Mouse (Mus musculus) intestine, embryonic 14.5 days (tissue): ENCODE results near the gene Slc8a1. TPM values are rescaled to one million over a fixed set of nuclear protein-coding genes. Genes with fewer than 3 reads are reported as not detected.
A peak's percentile ranks its signal among the peaks of the same experiment; 100 is the strongest.

Source experiments
- ATAC-seq: fragments of 200-750 bp; cut with Nextera tagmentation; replicated peaks from 2 replicates; pipeline ENCODE4 v1.8.0; 2017; ENCODE audit warnings: low read depth, moderate number of reproducible peaks, moderate TSS enrichment, moderate library complexity; ENCODE audit not compliant: low FRiP score, low TSS enrichment
- DNase-seq: peaks from one replicate; pipeline ENCODE4 v3.0.0-alpha.2; 2018; ENCODE audit warnings: low spot score
- H3K27ac ChIP-seq: fragments of 300-500 bp; sonication (generic); 2 replicates; pipeline ENCODE4 v1.5.1; 2014; ENCODE audit warnings: low read depth, mild to moderate bottlenecking, control low read depth
- H3K27me3 ChIP-seq: fragments of 300-500 bp; sonication (generic); replicated peaks from 2 replicates; pipeline ENCODE4 v1.6.1; 2014; ENCODE audit warnings: low read length, control low read depth; ENCODE audit not compliant: control insufficient read depth, insufficient read depth
- H3K36me3 ChIP-seq: fragments of 300-500 bp; sonication (generic); 2 replicates; pipeline ENCODE4 v1.6.1; 2014; ENCODE audit warnings: low read length, control low read depth; ENCODE audit not compliant: control insufficient read depth, insufficient read depth
- H3K4me1 ChIP-seq: fragments of 300-500 bp; sonication (generic); replicated peaks from 2 replicates; pipeline ENCODE4 v1.6.1; 2014; ENCODE audit warnings: low read length, control low read depth, mixed read lengths; ENCODE audit not compliant: control insufficient read depth, insufficient read depth
- H3K4me2 ChIP-seq: fragments of 300-500 bp; sonication (generic); 2 replicates; pipeline ENCODE4 v1.6.1; 2014; ENCODE audit warnings: low read length
- H3K4me3 ChIP-seq: fragments of 300-500 bp; sonication (generic); 2 replicates; pipeline ENCODE4 v1.5.1; 2014; ENCODE audit warnings: low read depth, low read length, control low read depth, mixed read lengths
- H3K9ac ChIP-seq: fragments of 300-500 bp; sonication (generic); 2 replicates; pipeline ENCODE4 v1.6.1; 2014; ENCODE audit warnings: mild to moderate bottlenecking, low read length
- H3K9me3 ChIP-seq: fragments of 300-500 bp; sonication (generic); 2 replicates; pipeline ENCODE4 v1.6.1; 2016; ENCODE audit warnings: low read length, control low read depth; ENCODE audit not compliant: control insufficient read depth
- WGBS: fragments of 180-500 bp; shearing (Covaris S2); extraction: QIAGEN DNeasy Blood & Tissue Kit; methylation state at CpG from one replicate; pipeline ENCODE4 v1.1.7; 2014; 5-methylcytosine and 5-hydroxymethylcytosine counted together
- polyA plus RNA-seq: library from polyadenylated mRNA; unstranded; fragments of >200 nt; fragmentation: Nextera tagmentation; extraction: Ambion mirVana; gene quantifications from 2 replicates; pipeline ENCODE4 v1.2.1, GENCODE M21; 2014

Gene Slc8a1
- polyA plus RNA-seq, 1 experiment from 2014 or later, result 9.2 TPM

GRCm38 (mm10) chr17:81694977-81695376 lies 43.2 kb downstream of the Slc8a1 start:
- Histone ChIP-seq H3K9me3 (no peaks in the 10 kb centered on the region), H3K4me3 (no peak overlapping the region), H3K36me3 (no peaks in the 10 kb centered on the region), H3K27me3 (no peaks in the 10 kb centered on the region), H3K4me1 (peaks cover 7% of the 10 kb centered on the region; the same call in 1 of the 2 replicates), H3K9ac (no peak overlapping the region), H3K27ac (no peak overlapping the region), H3K4me2 (no peak overlapping the region)
- 94% methylated on average over 1 of the region's 1 CpGs for WGBS
- DNase-seq (no peak), ATAC-seq (no peak)

- H3K36me3 ChIP-seq, result no peaks in the 10 kb centered on the region
- H3K27ac ChIP-seq, result no peak overlapping the region
- DNase-seq (no peak), ATAC-seq (no peak)
- H3K4me3 ChIP-seq, result no peak overlapping the region
- no peaks in the 10 kb centered on the region for H3K4me1 ChIP-seq
- H3K27me3 ChIP-seq, result no peaks in the 10 kb centered on the region
- H3K9ac ChIP-seq, result no peak overlapping the region
- no peak overlapping the region for H3K4me2 ChIP-seq
- no peaks in the 10 kb centered on the region for H3K9me3 ChIP-seq
Measured at GRCm38 (mm10) chr17:81679616-81680015, 58.6 kb downstream of the Slc8a1 start.

DNA sequence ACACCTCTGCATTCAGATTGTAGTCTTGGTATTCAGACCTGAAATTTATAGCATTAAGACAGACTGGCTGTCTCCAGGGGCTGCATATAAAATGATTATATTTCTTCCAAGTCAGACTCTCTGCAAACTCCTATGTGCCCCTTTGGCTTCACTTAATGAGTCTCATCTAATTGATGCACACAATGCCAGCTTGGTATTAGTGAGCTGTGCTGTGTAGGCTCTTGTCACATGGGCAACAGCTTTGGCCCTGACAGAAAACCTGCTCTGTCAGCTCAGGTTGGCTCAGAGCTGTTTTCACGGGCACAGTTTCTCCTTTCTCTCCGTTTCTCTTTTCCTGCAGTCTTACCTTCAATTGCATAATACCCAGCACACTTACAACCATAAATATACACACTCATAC lies 60.7 kb downstream of the Slc8a1 start:
- no peak overlapping the region for H3K4me2 ChIP-seq
- ATAC-seq (no peak), DNase-seq (no peak)
- 84% methylated on average over 2 of the region's 2 CpGs for WGBS
- H3K27ac ChIP-seq, result no peak overlapping the region
- no peaks in the 10 kb centered on the region for H3K4me1 ChIP-seq
- H3K9me3 ChIP-seq, result no peaks in the 10 kb centered on the region
- no peaks in the 10 kb centered on the region for H3K36me3 ChIP-seq
- H3K4me3 ChIP-seq, result no peak overlapping the region
- H3K27me3 ChIP-seq, result peaks cover 4% of the 10 kb centered on the region
- H3K9ac ChIP-seq, result no peak overlapping the region

GRCm38 (mm10) chr17:81676203-81676602 lies 62.0 kb downstream of the Slc8a1 start:
- no peak overlapping the region for H3K4me3 ChIP-seq
- H3K27me3 ChIP-seq, result peaks cover 15% of the 10 kb centered on the region
- DNase-seq (no peak), ATAC-seq (no peak)
- H3K27ac ChIP-seq, result no peak overlapping the region
- no peak overlapping the region for H3K9ac ChIP-seq
- no peak overlapping the region for H3K4me2 ChIP-seq
- H3K9me3 ChIP-seq, result no peaks in the 10 kb centered on the region
- no peaks in the 10 kb centered on the region for H3K36me3 ChIP-seq
- no peaks in the 10 kb centered on the region for H3K4me1 ChIP-seq
- WGBS, result 74% methylated on average over 3 of the region's 3 CpGs

DNA sequence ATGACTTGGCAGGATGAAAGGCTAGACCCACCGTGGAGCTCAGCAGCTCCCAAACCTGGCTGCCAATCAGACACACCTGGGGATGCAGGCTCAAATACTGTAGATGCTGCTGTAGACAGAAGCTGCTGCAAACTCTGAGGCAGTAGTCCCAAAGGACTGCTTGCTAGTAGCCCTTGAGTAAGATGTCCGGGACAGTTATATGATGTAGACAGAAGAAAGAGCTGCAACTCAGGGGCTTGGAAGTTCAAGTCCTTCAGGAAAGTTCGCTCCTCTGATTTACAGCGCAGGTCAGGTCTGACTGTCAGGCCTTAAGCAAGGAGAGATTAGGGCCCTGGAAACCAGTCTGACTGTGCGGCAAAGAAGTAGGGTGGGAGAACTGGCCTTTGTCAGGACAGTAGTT lies 66.9 kb downstream of the Slc8a1 start:
- H3K4me2 ChIP-seq, result no peak overlapping the region
- H3K36me3 ChIP-seq, result no peaks in the 10 kb centered on the region
- WGBS, result 23% methylated on average over 5 of the region's 5 CpGs
- peaks cover 24% of the 10 kb centered on the region for H3K27me3 ChIP-seq
- no peak for ATAC-seq
- no peaks in the 10 kb centered on the region for H3K9me3 ChIP-seq
- H3K4me1 ChIP-seq, result peaks cover 11% of the 10 kb centered on the region
- H3K4me3 ChIP-seq, result no peak overlapping the region
- H3K9ac ChIP-seq, result no peak overlapping the region
- no peak for DNase-seq
- H3K27ac ChIP-seq, result no peak overlapping the region

GRCm38 (mm10) chr17:81669816-81670691 lies 68.1 kb downstream of the Slc8a1 start:
- H3K36me3 ChIP-seq, result no peaks in the 10 kb centered on the region
- peak overlapping the region; percentile 66 for H3K4me3 ChIP-seq
- WGBS, result under 1% methylated on average over 61 of the region's 84 CpGs
- DNase-seq (peak; percentile 84), ATAC-seq (peak; percentile 84)
- H3K9ac ChIP-seq, result peak overlapping the region; percentile 62
- peak overlapping the region; percentile 90 for H3K4me2 ChIP-seq
- H3K27ac ChIP-seq, result peak overlapping the region; percentile 82
- H3K9me3 ChIP-seq, result no peaks in the 10 kb centered on the region
- H3K4me1 ChIP-seq, result peaks cover 11% of the 10 kb centered on the region
- peaks cover 24% of the 10 kb centered on the region for H3K27me3 ChIP-seq

- Histone ChIP-seq H3K4me2 (peak overlapping the region; percentile 90), H3K27ac (peak overlapping the region; percentile 82), H3K36me3 (no peaks in the 10 kb centered on the region), H3K4me1 (peaks cover 11% of the 10 kb centered on the region), H3K9me3 (no peaks in the 10 kb centered on the region), H3K27me3 (peaks cover 24% of the 10 kb centered on the region), H3K4me3 (peak overlapping the region; percentile 66), H3K9ac (peak overlapping the region; percentile 62)
- DNase-seq (peak; percentile 82), ATAC-seq (peak; percentile 75)
- WGBS, result under 1% methylated on average over 21 of the region's 22 CpGs
Measured at GRCm38 (mm10) chr17:81669062-81669815, 68.9 kb downstream of the Slc8a1 start.

GRCm38 (mm10) chr17:81668466-81668865 lies 69.7 kb downstream of the Slc8a1 start:
- Histone ChIP-seq H3K27ac (no peak overlapping the region), H3K4me3 (peak overlapping the region; percentile 66), H3K36me3 (no peaks in the 10 kb centered on the region), H3K4me2 (peak overlapping the region; percentile 90), H3K4me1 (peaks cover 11% of the 10 kb centered on the region), H3K27me3 (peaks cover 24% of the 10 kb centered on the region), H3K9ac (0 out of 2 replicates have a peak overlapping the region, but pooled peaks have one; percentile 25), H3K9me3 (no peaks in the 10 kb centered on the region)
- DNase-seq, result no peak
- WGBS, result 8% methylated on average over 2 of the region's 2 CpGs
- no peak for ATAC-seq
